Mouse (Mus musculus) forebrain, embryonic 16.5 days (tissue): ENCODE data around the gene Csf2ra. TPM values are rescaled to one million over a fixed set of nuclear protein-coding genes. Genes with fewer than 3 reads are reported as not detected.
"Not testable (repeated sequence)": the region's sequence is repeated elsewhere in the genome, so short reads cannot be mapped to it uniquely, and the experiment has no call there.

ENCODE experiments used
- ATAC-seq: fragments of 200-750 bp; cut with Nextera tagmentation; 2 replicates; pipeline ENCODE4 v1.8.0; 2017; ENCODE audit warnings: mild to moderate bottlenecking, moderate library complexity
- H3K27ac ChIP-seq: fragments of 300-500 bp; sonication (generic); 2 replicates; pipeline ENCODE4 v1.5.1; 2014; ENCODE audit warnings: low read length, control low read depth
- H3K27me3 ChIP-seq: fragments of 300-500 bp; sonication (generic); replicated peaks from 2 replicates; pipeline ENCODE4 v1.6.1; 2014; ENCODE audit warnings: low read length; ENCODE audit not compliant: control insufficient read depth, insufficient read depth
- H3K36me3 ChIP-seq: fragments of 300-500 bp; sonication (generic); 2 replicates; pipeline ENCODE4 v1.6.1; 2014; ENCODE audit not compliant: control insufficient read depth, insufficient read depth
- H3K4me1 ChIP-seq: fragments of 300-500 bp; sonication (generic); replicated peaks from 2 replicates; pipeline ENCODE4 v1.6.1; 2014; ENCODE audit warnings: low read length; ENCODE audit not compliant: control insufficient read depth, insufficient read depth
- H3K4me2 ChIP-seq: fragments of 300-500 bp; sonication (generic); 2 replicates; pipeline ENCODE4 v1.6.1; 2014; ENCODE audit warnings: mild to moderate bottlenecking, low read length, control low read depth
- H3K4me3 ChIP-seq: fragments of 300-500 bp; sonication (generic); replicated peaks from 2 replicates; pipeline ENCODE4 v1.5.1; 2014; ENCODE audit warnings: mild to moderate bottlenecking, low read length, control low read depth
- H3K9ac ChIP-seq: fragments of 300-500 bp; sonication (generic); replicated peaks from 2 replicates; pipeline ENCODE4 v1.6.1; 2014; ENCODE audit warnings: low read depth, low read length, control low read depth
- H3K9me3 ChIP-seq: fragments of 300-500 bp; sonication (generic); 2 replicates; pipeline ENCODE4 v1.6.1; 2016; ENCODE audit warnings: low read length; ENCODE audit not compliant: control insufficient read depth
- WGBS: fragments of 180-500 bp; shearing (Covaris S2); extraction: QIAGEN DNeasy Blood & Tissue Kit; methylation state at CpG from one replicate; pipeline ENCODE4 v1.1.7; 2014; 5-methylcytosine and 5-hydroxymethylcytosine counted together
- polyA plus RNA-seq: library from polyadenylated mRNA; unstranded; fragments of >200 nt; fragmentation: Nextera tagmentation; extraction: Ambion mirVana; gene quantifications from 2 replicates; pipeline ENCODE4 v1.2.1, GENCODE M21; 2015

The Csf2ra gene
- polyA plus RNA-seq, 1 experiment from 2014 or later: 42.4 TPM

- H3K4me1 ChIP-seq: peaks cover 8% of the 10 kb centered on the region
- 5% methylated on average over 67 of the region's 70 CpGs for WGBS
- peaks cover 3% of the 10 kb centered on the region; the same call in 1 of the 2 replicates for H3K9me3 ChIP-seq
- peak; percentile 47 for ATAC-seq
- no peaks in the 10 kb centered on the region for H3K27me3 ChIP-seq
- H3K27ac ChIP-seq: peak overlapping the region; percentile 89
- H3K4me3 ChIP-seq: peak overlapping the region; percentile 69
- H3K36me3 ChIP-seq: no peaks in the 10 kb centered on the region
- H3K9ac ChIP-seq: peak overlapping the region; percentile 53
- H3K4me2 ChIP-seq: peak overlapping the region; percentile 63
These were observed 2.5 kb downstream of the Csf2ra start for GRCm38 (mm10) chr19:61225526-61226400.

DNA sequence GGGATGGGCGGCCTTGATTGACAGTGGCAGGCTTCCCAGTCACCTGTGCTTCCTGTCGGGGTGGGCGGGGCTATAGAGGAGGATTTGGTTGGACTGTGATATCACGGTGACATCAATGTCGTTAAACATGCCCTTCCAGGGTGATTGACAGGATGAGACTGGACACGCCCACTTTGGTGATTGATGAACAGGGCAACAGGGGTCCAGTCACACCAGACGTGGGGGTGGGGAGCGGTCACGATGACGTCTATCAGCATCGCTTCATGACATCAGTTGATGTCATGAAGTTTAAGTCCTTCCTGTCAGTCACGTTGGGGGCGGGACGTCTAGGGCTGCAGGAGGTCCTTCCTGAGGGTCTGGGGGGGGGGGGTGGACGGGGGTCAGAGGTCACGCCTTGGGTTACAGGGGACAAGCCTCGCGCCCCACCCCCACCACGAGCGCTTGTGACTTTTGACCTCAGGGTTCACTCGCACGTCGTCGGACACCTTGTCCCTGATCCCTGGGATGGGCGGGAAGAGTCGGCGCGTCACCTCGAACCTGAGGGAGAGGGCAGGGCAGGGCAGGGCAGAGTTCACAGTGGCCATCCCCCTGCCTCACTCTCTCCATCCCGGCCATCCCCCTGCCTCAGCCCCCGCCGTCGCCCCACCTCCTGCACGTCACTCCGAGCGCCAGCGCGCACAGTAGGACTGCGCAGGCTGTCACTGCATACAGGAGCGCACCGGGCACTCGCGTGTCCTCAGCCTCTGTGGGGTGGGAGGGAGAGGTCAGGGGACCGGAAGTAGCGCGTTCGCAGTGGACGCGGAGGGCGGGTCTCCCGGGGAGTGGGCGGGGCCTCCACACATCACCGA is 3.3 kb downstream of the Csf2ra start:
- ATAC-seq: peak; percentile 6
- Histone ChIP-seq H3K4me3 (peak overlapping the region; percentile 69), H3K9ac (peak overlapping the region; percentile 53), H3K27ac (no peak overlapping the region), H3K36me3 (no peaks in the 10 kb centered on the region), H3K9me3 (peaks cover 3% of the 10 kb centered on the region; the same call in 1 of the 2 replicates), H3K4me2 (peak overlapping the region; percentile 63), H3K4me1 (peaks cover 8% of the 10 kb centered on the region), H3K27me3 (no peaks in the 10 kb centered on the region)
- 30% methylated on average over 47 of the region's 53 CpGs for WGBS

- WGBS: 89% methylated on average over 6 of the region's 6 CpGs
- no peak overlapping the region for H3K4me3 ChIP-seq
- H3K4me1 ChIP-seq: peaks cover 8% of the 10 kb centered on the region
- H3K9ac ChIP-seq: no peak overlapping the region
- H3K36me3 ChIP-seq: no peaks in the 10 kb centered on the region
- H3K9me3 ChIP-seq: peaks cover 3% of the 10 kb centered on the region; the same call in 1 of the 2 replicates
- no peaks in the 10 kb centered on the region for H3K27me3 ChIP-seq
- no peak for ATAC-seq
- H3K27ac ChIP-seq: no peak overlapping the region
- H3K4me2 ChIP-seq: no peak overlapping the region
These were observed 4.4 kb downstream of the Csf2ra start for GRCm38 (mm10) chr19:61223706-61224328.

DNA sequence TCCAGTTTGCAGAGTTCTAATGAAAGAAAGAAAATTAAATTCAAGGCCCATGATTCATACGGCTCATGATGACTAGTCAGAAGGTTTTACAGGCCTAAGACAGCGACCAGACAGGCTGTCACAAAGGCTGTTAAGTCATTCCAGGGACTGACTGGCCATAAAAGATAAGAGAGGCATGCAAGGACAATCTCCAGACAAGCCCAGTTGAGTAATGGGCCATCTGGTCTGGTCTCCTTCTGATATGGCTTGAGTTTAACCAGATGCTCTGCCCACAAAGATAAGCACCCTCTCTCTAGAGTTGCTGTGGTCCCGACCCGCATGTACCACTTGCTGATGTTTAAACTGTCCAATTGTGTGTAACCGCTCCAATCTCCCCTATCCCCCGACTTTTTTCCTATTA is 20.7 kb downstream of the Csf2ra start:
- not testable (repeated sequence) for H3K4me1 ChIP-seq, H3K9ac ChIP-seq, H3K4me2 ChIP-seq, ATAC-seq, H3K27me3 ChIP-seq, H3K36me3 ChIP-seq, H3K4me3 ChIP-seq, H3K27ac ChIP-seq, H3K9me3 ChIP-seq
- 83% methylated on average over 6 of the region's 6 CpGs for WGBS

DNA sequence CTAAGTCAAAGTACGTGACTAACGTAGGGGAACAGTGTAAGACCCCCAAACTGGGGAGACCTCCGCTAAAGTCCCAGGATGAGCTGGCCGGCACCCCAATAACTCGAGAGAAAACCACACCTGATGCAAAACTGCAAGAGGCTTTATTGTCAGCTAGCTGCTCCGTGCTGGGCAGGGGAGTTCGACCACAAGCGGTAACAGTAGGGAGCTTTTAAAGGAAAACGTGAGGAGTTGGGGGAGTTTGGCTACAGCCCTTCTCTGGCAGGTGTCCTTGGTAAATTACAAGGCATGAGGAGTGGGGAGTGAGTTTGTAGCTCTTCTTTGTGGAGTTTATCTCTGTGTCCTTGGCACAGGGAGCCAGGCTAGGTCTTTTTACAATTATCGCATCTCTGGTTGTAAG is 28.4 kb downstream of the Csf2ra start:
- no peak for ATAC-seq
- Histone ChIP-seq H3K4me1 (no peaks in the 10 kb centered on the region), H3K27ac (no peak overlapping the region), H3K4me3 (no peak overlapping the region), H3K9ac (no peak overlapping the region), H3K36me3 (no peaks in the 10 kb centered on the region), H3K9me3 (no peaks in the 10 kb centered on the region), H3K27me3 (no peaks in the 10 kb centered on the region), H3K4me2 (no peak overlapping the region)
- 20% methylated on average over 10 of the region's 10 CpGs for WGBS

GRCm38 (mm10) chr19:61199316-61199715 is 28.9 kb downstream of the Csf2ra start:
- Histone ChIP-seq H3K36me3 (no peaks in the 10 kb centered on the region), H3K4me2 (no peak overlapping the region), H3K4me1 (no peaks in the 10 kb centered on the region), H3K27me3 (no peaks in the 10 kb centered on the region), H3K9me3 (no peaks in the 10 kb centered on the region), H3K27ac (no peak overlapping the region), H3K4me3 (no peak overlapping the region), H3K9ac (no peak overlapping the region)
- 12% methylated on average over 13 of the region's 13 CpGs for WGBS
- no peak for ATAC-seq

DNA sequence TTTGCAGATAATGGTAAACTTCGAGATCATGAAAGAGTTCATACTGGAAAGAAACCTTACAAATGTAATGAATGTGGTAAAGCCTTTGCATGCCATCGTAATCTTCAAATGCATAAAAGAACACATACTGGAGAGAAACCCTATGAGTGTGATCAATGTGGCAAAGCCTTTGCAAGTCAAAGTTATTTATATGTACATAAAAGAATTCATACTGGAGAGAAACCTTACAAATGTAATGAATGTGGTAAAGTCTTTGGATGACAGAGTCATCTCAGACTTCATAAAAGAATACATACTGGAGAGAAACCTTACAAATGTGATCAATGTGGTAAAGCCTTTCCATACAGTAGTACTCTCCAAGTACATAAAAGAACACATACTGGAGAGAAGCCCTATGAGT is 44.6 kb downstream of the Csf2ra start, which contains the start of gene Gm6020:
Gene Gm6020 (plus strand): TSS at position 301 of the 400 bp plus-strand sequence.
- H3K36me3 ChIP-seq, H3K27me3 ChIP-seq, ATAC-seq, H3K9me3 ChIP-seq, H3K9ac ChIP-seq, H3K4me2 ChIP-seq, H3K4me3 ChIP-seq, H3K27ac ChIP-seq, H3K4me1 ChIP-seq: not testable (repeated sequence)
- 86% methylated on average over 2 of the region's 2 CpGs for WGBS

GRCm38 (mm10) chr19:61175756-61176324 is 52.4 kb downstream of the Csf2ra start, which contains the start of gene Gm7102:
Gm7102 (minus strand) TSS chr19:61176309.
- Histone ChIP-seq H3K4me3 (peak within 1 kb of the TSS; percentile 30), H3K9ac (no peak within 1 kb of the TSS), H3K36me3 (no peaks in the 10 kb centered on the region), H3K27me3 (no peaks in the 10 kb centered on the region), H3K27ac (no peak within 1 kb of the TSS), H3K9me3 (0 out of 2 replicates have a peak, but pooled peaks cover 3% of the 10 kb centered on the region), H3K4me1 (no peaks in the 10 kb centered on the region), H3K4me2 (peak within 1 kb of the TSS; percentile 43)
- ATAC-seq: no peak
- 41% methylated on average over 39 of the region's 39 CpGs for WGBS
